Mouse (Mus musculus): ENCODE data around the gene Sema6c. TPM values are rescaled to one million over a fixed set of nuclear protein-coding genes. Genes with fewer than 3 reads are reported as not detected.

Gene Sema6c
- polyA plus RNA-seq, 1 experiment from 2014 or later: 5.9 TPM

DNA sequence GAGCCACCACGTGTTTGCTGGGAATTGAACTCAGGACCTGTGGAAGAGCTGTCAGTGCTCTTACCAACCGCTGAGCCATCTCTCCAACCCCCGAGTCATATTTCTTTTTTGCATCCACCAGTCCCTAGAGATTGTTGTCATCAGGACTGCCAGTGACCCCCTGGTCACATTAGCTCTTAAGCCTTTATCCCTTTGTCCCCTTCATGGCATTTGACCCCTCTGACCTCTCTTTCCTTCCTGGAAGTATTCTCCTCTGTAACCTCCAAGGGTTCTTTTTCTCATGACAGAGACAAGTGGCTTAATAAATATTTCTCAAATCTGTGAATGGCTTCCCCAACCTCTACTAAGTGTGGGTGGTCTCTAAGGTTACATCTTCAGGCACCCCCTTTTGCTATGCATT lies 12.3 kb upstream of the Sema6c start:
- Histone ChIP-seq H3K9ac (no peak overlapping the region), H3K4me1 (no peaks in the 10 kb centered on the region), H3K4me3 (replicated peaks) (no peak overlapping the region), H3K4me2 (no peak overlapping the region), H3K27me3 (replicated peaks) (no peaks in the 10 kb centered on the region), H3K9me3 (no peaks in the 10 kb centered on the region), H3K27ac (no peak overlapping the region), H3K36me3 (no peaks in the 10 kb centered on the region)
- 65% methylated on average over 3 of the region's 3 CpGs for WGBS
- no peak for ATAC-seq (ENCODE audit: insufficient read depth, low FRiP score, low read depth)

DNA sequence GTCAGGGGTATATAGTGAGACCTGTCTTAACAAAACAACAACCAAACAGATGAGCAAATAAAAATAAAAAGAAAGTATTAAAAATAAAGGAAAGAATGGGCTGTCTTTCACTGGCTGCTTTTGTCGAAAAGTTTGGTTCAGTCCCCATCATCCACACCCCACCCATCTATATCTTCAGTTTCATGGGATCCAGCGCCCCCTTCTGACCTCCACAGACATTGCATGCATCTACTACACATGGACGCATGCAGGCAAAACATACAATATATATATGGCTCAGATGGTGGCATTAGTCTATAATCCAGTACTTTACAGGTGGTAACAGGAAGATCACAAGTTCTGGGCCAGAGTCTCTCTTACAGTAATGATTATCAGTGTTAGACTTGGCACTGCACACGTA lies 6.4 kb upstream of the Sema6c start:
- no peak overlapping the region for H3K4me3 ChIP-seq (replicated peaks)
- H3K4me1 ChIP-seq: no peaks in the 10 kb centered on the region
- no peak for ATAC-seq (ENCODE audit: insufficient read depth, low FRiP score, low read depth)
- 53% methylated on average over 4 of the region's 4 CpGs for WGBS
- H3K9ac ChIP-seq: no peak overlapping the region
- no peaks in the 10 kb centered on the region for H3K27me3 ChIP-seq (replicated peaks)
- no peaks in the 10 kb centered on the region for H3K36me3 ChIP-seq
- H3K27ac ChIP-seq: no peak overlapping the region
- no peaks in the 10 kb centered on the region for H3K9me3 ChIP-seq
- no peak overlapping the region for H3K4me2 ChIP-seq

DNA sequence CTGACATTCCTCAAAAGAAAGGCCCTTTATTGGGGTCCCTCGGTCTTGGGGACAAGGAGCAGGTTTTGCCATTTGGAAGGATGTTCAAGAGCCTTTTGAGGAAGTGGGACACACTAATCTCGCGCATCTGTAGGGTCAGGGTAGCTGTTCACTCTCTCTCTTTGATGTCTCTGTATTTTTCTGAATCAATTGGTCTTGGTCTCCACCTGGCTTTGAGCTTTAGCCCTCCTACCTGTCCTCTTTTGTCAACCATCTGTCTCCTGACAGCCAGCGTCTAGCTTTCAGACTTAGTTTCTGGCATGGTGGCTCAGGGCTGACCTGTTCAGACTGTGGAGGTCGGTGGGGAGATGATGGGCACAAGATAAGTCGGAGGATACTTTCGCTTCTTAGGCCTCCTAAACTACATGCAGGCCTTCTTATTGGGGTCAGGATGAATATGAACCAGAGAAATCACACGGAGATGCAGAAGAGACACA lies 708 bp upstream of the Sema6c start:
- H3K27ac ChIP-seq: no peak overlapping the region
- peaks cover 32% of the 10 kb centered on the region for H3K4me1 ChIP-seq
- H3K9ac ChIP-seq: no peak overlapping the region
- no peaks in the 10 kb centered on the region for H3K9me3 ChIP-seq
- no peak for ATAC-seq (ENCODE audit: insufficient read depth, low FRiP score, low read depth)
- peak overlapping the region; percentile 79 for H3K4me3 ChIP-seq (replicated peaks)
- H3K27me3 ChIP-seq (replicated peaks): no peaks in the 10 kb centered on the region
- H3K4me2 ChIP-seq: peak overlapping the region; percentile 85
- no peaks in the 10 kb centered on the region for H3K36me3 ChIP-seq
- 20% methylated on average over 8 of the region's 8 CpGs for WGBS

DNA sequence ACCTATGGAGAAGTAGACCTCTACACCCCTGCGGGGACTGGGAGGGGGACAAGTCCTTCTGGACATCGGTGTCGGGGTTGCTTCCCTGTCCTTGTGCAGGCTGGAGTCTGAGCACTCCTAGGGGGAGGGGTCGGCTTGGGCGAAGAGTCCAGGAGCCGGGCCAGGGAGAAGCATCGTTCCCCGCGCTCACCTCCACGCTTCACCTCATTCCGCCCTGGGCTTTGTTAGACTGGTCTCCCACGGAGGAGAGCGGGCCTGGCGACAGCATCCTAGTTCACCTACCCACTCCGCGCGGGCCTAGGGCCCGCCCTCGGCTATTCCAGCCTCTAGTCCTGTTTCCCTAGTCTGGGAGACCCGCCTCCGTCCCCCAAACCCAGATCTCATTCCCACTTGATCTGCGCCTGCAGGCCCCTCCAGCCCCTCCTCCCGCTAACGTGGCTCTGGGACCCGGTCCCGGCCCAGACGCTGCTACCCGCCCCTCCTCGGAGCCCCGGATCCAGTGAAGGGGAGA lies 839 bp downstream of the Sema6c start:
- H3K4me3 ChIP-seq (replicated peaks): peak overlapping the region; percentile 79
- peak overlapping the region; percentile 49; the same call in 1 of the 2 replicates for H3K27ac ChIP-seq
- peak; percentile 9; the same call in 1 of the 2 replicates for ATAC-seq (ENCODE audit: insufficient read depth, low FRiP score, low read depth)
- no peaks in the 10 kb centered on the region for H3K9me3 ChIP-seq
- no peaks in the 10 kb centered on the region for H3K27me3 ChIP-seq (replicated peaks)
- H3K4me1 ChIP-seq: peaks cover 32% of the 10 kb centered on the region
- 0 out of 2 replicates have a peak, but pooled peaks cover 3% of the 10 kb centered on the region for H3K36me3 ChIP-seq
- peak overlapping the region; percentile 85 for H3K4me2 ChIP-seq
- 2% methylated on average over 30 of the region's 30 CpGs for WGBS
- H3K9ac ChIP-seq: peak overlapping the region; percentile 73

DNA sequence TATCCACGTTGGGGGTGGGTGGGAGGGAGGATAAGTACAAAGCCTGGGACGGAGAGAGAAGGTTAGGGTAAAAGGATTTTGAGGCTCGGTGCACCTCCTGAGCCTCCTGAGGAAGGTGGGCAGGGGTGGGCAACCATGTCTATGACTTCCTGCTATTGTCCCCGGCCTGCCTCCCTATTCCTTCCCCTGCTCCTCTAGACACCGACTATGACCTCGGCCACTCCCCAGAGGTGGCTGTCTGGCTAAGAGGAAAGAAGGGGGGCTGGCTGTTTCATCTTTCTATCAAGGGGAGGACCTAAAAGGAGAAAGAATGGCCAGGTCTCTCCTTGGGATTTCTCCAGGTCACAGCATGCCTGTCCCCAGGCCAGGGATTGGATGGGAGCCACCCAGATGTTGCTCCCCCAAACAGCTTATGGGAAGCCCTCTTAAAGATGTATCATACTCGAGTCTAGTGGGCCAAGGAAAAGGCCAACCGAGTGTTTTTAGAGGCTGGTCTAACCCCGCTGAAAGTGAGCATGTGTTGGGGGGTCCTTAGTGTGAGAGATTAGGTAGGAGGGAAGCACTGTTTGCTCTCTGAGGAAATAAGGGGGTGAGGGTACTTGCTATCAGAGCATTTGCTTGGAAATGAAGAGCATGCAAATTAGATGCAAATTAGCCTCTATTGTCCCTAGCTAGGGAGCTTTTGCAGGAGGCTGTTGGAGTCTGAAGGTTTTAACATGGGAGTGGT lies 1.5 kb downstream of the Sema6c start:
- Histone ChIP-seq H3K27ac (peak overlapping the region; percentile 49; the same call in 1 of the 2 replicates), H3K4me2 (peak overlapping the region; percentile 85), H3K4me3 (replicated peaks) (peak overlapping the region; percentile 79), H3K9me3 (no peaks in the 10 kb centered on the region), H3K9ac (peak overlapping the region; percentile 73), H3K27me3 (replicated peaks) (no peaks in the 10 kb centered on the region), H3K36me3 (0 out of 2 replicates have a peak, but pooled peaks cover 3% of the 10 kb centered on the region), H3K4me1 (peaks cover 32% of the 10 kb centered on the region)
- no peak for ATAC-seq (ENCODE audit: insufficient read depth, low FRiP score, low read depth)
- 12% methylated on average over 9 of the region's 9 CpGs for WGBS

DNA sequence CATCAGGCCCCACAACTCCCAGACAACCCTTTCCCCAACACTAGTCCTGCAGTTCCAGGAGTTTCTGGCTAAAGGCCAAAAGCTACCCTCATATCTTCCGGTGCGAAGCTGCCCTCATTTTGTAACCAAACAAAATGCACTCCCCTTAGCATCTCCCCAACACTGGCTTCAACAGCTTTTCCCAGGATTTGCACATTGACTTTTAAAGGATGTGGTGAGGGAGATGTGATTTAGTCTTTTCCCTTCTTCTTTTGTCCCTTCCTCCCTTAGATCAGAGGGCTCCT lies 2.0 kb downstream of the Sema6c start:
- WGBS: 41% methylated on average over 2 of the region's 2 CpGs
- H3K9me3 ChIP-seq: no peaks in the 10 kb centered on the region
- no peak for ATAC-seq (ENCODE audit: insufficient read depth, low FRiP score, low read depth)
- peak overlapping the region; percentile 79; the same call in 1 of the 2 replicates for H3K4me3 ChIP-seq (replicated peaks)
- H3K4me2 ChIP-seq: peak overlapping the region; percentile 85
- H3K27ac ChIP-seq: peak overlapping the region; percentile 49; the same call in 1 of the 2 replicates
- 0 out of 2 replicates have a peak, but pooled peaks cover 3% of the 10 kb centered on the region for H3K36me3 ChIP-seq
- peak overlapping the region; percentile 6; the same call in 1 of the 2 replicates for H3K9ac ChIP-seq
- peaks cover 32% of the 10 kb centered on the region for H3K4me1 ChIP-seq
- H3K27me3 ChIP-seq (replicated peaks): no peaks in the 10 kb centered on the region

DNA sequence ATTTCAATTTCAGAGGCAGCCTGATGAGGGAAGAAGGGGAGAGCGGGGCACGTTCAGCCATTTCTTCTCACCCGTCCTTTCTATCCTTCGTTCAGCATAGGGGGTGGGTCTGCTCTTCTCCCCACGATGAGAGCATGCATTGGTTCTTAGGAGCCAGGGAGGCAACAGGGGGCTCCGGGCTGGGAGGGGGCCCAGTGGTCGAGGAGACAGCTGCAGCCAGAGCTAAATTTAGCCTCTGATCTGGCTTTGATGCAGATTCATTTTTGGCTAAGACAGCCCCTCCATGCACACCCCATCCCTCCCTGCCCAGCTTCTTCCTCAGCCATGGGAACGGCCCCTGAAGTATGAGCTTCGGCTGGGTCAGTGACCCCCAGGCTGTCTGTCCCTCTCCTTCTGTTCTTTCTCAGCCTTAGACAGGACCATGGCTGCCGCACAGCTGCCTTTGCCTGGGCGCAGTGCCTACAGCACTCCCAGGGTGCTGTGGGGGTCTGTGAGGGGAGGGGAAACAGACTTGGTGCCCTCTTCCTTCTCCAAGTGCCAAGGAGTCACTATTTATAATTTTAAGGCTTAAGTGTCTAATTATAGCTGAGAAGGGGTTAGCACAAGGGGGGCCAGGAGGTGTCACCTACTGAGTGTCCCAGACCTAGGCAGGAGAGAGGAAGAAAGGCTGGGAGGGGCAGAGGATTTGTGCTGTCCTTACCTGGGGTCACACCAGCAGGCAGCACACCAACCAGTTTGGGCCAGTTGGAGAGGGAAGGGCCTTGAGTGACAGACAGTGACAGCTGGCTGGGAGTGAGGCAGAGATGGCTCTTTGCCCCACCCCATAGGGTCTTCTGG lies 3.4 kb downstream of the Sema6c start:
- Histone ChIP-seq H3K36me3 (peaks cover 6% of the 10 kb centered on the region; the same call in 1 of the 2 replicates), H3K9ac (no peak overlapping the region), H3K4me1 (peaks cover 32% of the 10 kb centered on the region), H3K27ac (no peak overlapping the region), H3K9me3 (no peaks in the 10 kb centered on the region), H3K27me3 (replicated peaks) (no peaks in the 10 kb centered on the region), H3K4me3 (replicated peaks) (no peak overlapping the region), H3K4me2 (peak overlapping the region; percentile 85)
- WGBS: 52% methylated on average over 11 of the region's 11 CpGs
- no peak for ATAC-seq (ENCODE audit: insufficient read depth, low FRiP score, low read depth)

DNA sequence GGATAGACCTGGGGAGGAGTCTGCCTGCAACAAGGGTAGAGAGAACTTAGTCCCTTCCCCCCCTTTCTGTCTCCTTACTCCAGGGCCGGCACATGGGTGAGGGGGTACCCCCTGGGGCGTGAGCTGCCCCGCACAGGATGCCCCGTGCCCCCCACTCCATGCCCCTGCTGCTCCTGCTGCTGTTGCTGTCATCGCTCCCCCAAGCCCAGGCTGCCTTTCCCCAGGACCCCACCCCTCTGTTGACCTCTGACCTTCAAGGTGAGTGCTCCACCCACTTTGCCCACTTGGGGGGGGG lies 3.9 kb downstream of the Sema6c start:
- H3K4me2 ChIP-seq: no peak overlapping the region
- H3K27ac ChIP-seq: no peak overlapping the region
- WGBS: 82% methylated on average over 5 of the region's 5 CpGs
- ATAC-seq (ENCODE audit: insufficient read depth, low FRiP score, low read depth): no peak
- H3K4me3 ChIP-seq (replicated peaks): no peak overlapping the region
- no peaks in the 10 kb centered on the region for H3K9me3 ChIP-seq
- H3K9ac ChIP-seq: no peak overlapping the region
- H3K36me3 ChIP-seq: peaks cover 10% of the 10 kb centered on the region; the same call in 1 of the 2 replicates
- no peaks in the 10 kb centered on the region for H3K27me3 ChIP-seq (replicated peaks)
- H3K4me1 ChIP-seq: peaks cover 32% of the 10 kb centered on the region

DNA sequence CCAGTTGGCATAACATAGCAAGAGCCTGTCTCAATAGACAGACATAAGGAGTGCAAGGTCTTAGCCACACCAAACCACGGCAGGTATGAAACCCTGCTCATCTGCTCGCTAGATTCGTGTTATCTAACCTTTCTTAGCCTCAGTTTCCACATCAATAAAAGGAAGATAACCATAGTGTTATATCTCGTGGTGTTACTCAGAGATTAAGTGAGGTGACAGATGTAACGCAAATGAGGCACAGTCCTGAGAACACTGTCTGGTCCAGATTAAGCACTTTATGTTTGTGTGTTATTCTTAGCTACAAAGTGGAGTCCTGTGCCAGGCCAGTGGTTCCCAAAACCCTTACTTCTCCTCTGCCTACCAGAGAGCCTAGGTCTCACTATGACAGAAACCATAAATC lies 4.6 kb downstream of the Sema6c start:
- WGBS: 73% methylated on average over 5 of the region's 5 CpGs
- no peak overlapping the region for H3K4me2 ChIP-seq
- H3K4me3 ChIP-seq (replicated peaks): no peak overlapping the region
- peaks cover 14% of the 10 kb centered on the region; the same call in 1 of the 2 replicates for H3K36me3 ChIP-seq
- ATAC-seq (ENCODE audit: insufficient read depth, low FRiP score, low read depth): no peak
- H3K27ac ChIP-seq: no peak overlapping the region
- peaks cover 32% of the 10 kb centered on the region for H3K4me1 ChIP-seq
- H3K9ac ChIP-seq: no peak overlapping the region
- no peaks in the 10 kb centered on the region for H3K9me3 ChIP-seq
- H3K27me3 ChIP-seq (replicated peaks): no peaks in the 10 kb centered on the region

DNA sequence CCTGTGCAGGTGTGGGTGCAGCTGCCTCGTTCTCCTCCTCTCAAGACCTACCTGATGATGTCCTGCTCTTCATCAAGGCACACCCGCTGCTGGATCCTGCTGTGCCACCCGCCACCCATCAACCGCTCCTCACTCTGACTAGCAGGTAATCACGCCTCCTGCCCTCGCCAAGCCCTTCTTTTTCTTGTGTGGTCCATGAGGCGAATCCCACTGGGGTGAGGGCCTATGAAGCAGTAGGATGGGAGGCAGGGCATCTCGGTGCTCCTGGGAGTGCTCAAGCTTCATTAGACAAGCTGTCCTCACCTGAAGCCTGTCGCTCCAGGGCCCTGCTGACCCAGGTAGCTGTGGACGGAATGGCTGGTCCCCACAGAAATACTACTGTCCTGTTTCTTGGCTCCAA lies 9.7 kb downstream of the Sema6c start:
- Histone ChIP-seq H3K36me3 (peaks cover 32% of the 10 kb centered on the region), H3K27ac (no peak overlapping the region), H3K4me3 (replicated peaks) (no peak overlapping the region), H3K4me2 (no peak overlapping the region), H3K27me3 (replicated peaks) (peaks cover 29% of the 10 kb centered on the region), H3K9ac (no peak overlapping the region), H3K9me3 (no peaks in the 10 kb centered on the region), H3K4me1 (peaks cover 12% of the 10 kb centered on the region)
- no peak for ATAC-seq (ENCODE audit: insufficient read depth, low FRiP score, low read depth)
- WGBS: 88% methylated on average over 10 of the region's 10 CpGs

DNA sequence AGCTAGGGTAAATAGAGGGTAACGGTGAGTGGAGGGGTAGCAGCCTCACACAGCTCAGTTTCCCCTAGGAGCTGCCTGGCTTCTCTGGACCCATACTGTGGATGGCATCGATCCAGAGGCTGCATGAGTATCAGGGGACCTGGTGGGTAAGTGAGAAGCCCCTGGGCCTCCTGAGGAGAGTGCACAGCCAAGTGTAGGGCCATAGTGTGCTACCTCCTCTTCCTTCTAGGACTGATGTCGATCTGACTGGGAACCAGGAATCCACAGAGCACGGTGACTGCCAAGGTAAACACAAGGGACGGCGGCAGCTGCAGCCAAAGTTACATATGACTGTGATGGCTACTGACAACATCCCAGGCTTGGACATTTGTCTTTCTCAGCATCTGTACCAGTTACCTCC lies 10.8 kb downstream of the Sema6c start:
- Histone ChIP-seq H3K4me3 (replicated peaks) (no peak overlapping the region), H3K27me3 (replicated peaks) (peaks cover 29% of the 10 kb centered on the region), H3K4me2 (no peak overlapping the region), H3K27ac (no peak overlapping the region), H3K36me3 (peaks cover 29% of the 10 kb centered on the region), H3K9ac (no peak overlapping the region), H3K9me3 (no peaks in the 10 kb centered on the region), H3K4me1 (peaks cover 12% of the 10 kb centered on the region)
- WGBS: 73% methylated on average over 6 of the region's 6 CpGs
- no peak for ATAC-seq (ENCODE audit: insufficient read depth, low FRiP score, low read depth)

Data from stomach, embryonic 15.5 days (tissue).